Mouse (Mus musculus): ENCODE results near the gene Gtf2a1.
A peak's percentile ranks its signal among the peaks of the same experiment; 100 is the strongest.
"Not testable (repeated sequence)": the region's sequence is repeated elsewhere in the genome, so short reads cannot be mapped to it uniquely, and the experiment has no call there.

Gtf2a1 gene

DNA sequence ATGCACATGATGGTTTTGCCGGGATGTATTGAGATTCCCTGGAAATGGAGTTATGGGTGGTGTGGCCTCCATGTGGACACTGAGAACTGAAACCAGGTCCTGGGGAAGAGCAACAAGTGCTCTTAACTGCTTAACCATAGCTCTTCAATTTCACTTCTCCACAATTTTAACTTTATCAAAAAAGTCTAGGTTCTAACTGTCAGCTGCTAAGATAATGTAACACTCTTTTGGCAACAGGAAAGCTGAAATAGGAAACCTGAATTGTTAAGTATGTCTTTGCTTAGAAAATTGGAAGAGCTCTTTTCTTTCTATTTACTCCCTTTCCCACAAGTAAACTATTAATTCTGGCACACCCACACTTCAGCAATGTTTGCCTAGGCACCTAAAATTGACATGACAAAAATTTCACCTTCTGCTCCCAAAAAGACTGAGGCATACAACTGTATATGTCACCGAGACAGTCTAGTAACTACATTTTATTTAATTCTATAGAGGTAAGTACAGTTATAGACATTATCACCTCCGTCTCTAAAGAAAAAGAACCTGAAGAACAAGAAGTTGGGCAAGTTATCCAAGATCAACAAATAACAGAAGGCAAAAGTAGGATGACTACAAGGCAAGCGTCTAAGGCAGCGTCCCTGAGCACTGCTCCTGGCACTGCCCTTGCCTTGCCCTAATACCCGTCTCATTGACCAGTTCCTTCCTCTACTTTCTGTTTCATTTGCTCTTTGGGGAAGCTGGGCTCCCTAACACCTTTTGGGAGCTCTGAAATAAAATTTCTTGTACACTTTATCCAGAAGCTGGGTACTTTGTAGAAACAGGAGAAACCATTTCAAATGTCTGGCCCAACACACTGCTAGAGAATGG, 8.8 kb downstream of the Gtf2a1 start:
- no peak for DNase-seq (ENCODE audit: low read depth, low spot score)

DNA sequence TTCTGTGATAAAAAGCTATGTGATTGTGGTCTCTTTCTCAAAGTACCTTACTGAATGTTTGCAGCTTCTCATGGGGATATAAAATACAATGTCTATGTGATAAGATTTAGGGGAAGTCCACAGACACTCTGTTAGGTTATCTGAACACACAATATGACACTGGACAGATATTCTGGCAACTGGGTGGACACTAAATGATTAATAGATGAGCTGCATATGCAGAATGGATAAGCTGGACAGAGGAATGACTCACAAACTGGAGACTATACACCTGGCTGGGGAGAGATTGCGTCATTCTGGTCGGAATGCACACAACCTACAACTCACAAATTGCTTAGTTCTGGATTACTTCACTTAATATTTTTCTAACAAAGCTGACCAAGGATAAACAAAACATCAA, 10.6 kb downstream of the Gtf2a1 start:
- DNase-seq (ENCODE audit: low read depth, low spot score): no peak

DNA sequence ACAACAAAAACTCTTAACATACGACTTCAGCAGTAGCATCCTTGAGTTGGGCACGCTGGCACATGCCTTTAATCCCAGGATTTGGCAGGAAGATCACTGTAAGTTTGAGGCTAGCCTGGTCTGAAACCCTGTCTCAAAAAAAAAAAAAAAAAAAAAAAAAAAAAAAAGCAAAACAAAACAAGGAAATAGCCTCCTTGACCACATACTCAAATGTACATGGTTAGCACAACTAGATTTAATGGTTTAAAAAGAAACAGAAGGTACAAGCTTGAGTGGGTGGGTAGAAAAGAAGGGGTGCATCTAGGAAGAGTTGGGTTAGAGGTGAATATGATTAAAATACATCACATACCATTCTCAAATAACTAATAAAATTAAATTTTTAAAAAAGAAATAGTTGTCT, 18.6 kb downstream of the Gtf2a1 start:
- DNase-seq (ENCODE audit: low read depth, low spot score): no peak

DNA sequence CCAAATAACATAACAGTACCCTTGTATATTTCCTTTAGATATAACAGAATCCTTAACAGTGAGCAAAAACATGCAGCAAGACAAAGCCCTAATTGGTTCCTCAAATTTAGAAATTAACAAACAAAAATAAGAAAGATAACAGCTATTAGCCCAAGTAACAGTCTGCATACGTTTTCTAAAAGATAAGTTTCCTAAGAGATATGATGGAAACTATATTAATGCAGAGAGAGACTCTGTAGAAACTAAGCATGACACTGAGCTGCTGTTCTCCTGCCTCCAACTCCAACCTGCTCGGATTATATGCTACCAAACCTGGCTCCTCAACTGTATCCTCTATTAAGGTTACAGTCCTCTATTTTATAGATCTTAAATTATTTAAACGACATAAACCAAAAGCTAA, 21.0 kb downstream of the Gtf2a1 start:
- DNase-seq (ENCODE audit: low read depth, low spot score): no peak

DNA sequence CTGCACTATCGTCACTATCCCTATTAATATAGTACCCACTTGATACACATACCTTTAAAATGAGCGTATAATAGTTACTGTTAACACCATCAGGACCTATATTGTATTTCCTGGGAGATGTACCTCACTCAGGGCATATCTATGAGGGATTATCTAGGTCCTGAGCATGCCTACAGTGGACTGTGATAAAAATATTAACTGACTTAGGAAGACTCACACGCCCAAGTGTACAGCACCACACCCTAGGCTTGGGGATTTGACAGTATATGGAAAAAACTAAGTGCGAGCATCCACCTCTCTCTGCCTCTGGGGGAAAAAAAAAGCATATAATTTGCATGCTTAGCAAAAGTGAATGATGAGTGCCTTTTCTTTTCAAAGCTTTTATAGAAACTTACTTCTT, 23.1 kb downstream of the Gtf2a1 start:
- DNase-seq (ENCODE audit: low read depth, low spot score): no peak

DNA sequence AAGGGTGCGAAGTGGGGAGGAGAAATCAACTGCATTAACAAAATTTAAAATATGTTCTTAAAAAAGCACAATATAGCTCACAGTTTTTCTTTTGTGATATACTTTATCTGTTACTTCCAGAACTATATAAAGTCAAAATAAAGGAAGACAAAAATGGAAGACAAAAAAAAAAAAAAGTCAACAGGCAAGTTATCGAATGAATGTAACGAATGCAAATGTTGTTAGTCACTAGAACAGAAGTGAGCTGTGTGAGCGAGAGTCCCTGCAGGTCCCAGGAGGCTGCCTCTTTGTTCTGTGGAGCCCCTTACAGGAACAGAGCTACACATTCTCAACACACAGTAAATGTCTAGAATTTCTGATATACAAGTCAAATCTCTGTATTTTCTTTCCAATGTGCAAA, 32.1 kb downstream of the Gtf2a1 start:
- DNase-seq (ENCODE audit: low read depth, low spot score): not testable (repeated sequence)

DNA sequence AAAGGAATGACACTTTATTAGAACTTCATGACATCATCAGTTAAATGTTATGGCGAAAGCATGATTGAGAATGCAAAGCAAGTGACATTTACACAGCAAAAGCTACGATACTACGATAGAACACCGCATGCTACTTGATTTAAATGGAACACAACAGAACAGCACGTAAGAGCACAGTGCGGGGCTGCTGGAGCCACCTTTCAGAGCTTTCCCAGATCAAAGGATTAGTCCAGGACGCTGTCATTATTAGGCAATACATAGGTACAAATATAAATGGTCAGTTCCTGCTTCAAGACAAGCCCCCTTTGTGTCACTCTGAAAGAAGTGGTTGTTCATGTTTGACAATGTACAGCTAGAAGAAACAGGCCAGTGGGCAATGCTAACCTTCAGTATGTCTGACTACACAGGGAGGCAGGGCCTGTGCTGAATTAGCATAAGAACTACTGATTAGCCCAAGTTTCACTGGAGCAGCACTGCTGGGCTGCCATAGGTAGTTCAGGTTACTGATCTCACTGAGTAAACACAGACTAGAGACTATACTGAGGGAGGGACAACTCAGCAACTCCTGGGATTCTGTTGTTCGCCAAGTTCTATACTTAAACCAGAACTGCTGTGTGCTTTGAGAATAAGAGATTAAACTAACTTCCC, 32.8 kb downstream of the Gtf2a1 start:
- not testable (repeated sequence) for DNase-seq (ENCODE audit: low read depth, low spot score)

DNA sequence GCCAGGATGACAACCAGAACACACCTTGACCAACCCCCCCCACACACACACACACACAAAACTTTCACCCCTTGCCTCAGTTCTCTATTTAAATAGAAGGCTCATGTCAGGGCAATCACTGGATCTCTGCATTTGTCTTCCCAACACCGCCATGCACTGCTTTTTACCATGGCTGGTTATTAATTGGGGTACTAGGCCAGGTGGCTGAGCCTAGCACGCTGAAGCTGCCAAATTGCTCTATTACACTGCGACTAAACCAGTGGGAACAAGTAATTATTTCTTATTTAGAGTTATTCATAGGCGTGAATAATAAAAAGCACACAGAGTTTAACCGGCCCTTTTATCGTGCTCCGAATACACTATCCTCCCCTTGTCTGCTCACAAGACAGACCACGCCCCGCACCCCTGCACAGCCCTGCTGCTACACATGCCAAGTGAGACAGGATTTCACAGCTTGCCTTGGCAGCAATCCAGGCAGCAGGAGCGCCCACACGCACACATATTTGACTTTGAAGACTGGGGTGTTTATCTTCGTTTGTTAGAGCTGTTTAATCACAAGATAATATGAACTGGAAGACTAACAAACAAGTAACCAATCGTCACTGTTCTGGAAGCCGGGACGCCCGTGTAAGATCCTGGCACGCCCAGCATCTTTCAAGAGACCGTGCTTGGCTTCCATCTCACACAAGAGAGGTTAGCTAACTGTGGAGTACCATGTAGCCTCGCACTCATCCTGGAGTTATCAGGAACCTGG, 38.3 kb downstream of the Gtf2a1 start:
- DNase-seq (ENCODE audit: low read depth, low spot score): peak; percentile 16

DNA sequence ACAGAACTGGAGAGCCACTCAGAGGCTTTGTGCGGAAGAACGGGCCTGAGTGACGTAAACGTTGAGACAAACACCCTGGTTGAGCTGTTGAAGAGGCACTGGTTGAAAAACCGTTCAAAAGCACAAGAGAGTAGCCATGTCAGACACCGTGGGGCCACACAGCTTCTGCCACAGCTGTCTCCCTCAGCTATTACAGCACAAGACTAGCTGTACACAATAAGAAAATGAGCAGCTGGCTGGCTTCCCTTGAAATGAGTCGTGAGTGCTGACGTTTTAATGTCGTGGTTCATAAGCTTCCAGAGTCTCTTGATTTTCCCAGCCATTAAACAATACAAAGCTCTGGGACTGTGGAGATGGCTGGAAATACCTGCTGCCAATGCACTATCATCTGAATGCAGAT, 40.8 kb downstream of the Gtf2a1 start:
- DNase-seq (ENCODE audit: low read depth, low spot score): no peak

DNA sequence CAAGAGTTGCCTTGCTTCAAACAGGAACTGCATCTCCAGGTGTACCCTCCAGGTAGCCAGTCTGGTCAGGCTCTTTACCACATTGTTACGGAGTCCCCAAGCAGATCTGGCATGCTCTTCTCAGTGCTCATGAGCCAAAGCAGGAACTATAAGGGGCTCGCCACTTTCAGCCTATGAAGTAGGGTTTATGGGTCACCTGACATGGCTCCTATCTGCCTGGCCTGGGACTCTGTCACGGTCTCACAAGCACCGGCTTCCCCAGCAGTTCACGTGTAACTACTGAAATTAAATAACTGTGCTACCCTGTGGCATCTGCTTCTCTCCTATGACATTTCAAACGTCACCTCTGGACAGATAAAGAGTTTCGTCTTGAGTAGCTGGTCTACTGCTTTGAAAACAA, 50.1 kb downstream of the Gtf2a1 start:
- DNase-seq (ENCODE audit: low read depth, low spot score): no peak

DNA sequence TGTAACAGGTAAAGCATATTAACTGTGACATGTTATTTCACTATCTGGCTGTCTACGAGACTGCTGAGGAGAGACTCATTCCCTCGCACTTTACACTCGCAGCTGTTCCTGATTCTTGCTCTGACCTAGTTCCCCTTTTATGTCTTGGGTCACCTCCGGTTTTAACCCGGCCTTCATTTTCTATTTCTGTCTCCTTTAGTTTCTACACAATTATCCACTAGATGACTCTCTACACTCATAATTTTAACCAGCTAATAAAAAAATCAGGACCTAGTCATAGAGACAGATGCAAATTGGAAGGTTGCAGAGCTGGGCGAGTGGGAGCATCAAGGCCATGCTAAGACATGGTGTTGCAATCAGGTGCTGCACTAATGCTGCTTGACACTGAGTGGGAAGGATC, 55.8 kb downstream of the Gtf2a1 start:
- no peak for DNase-seq (ENCODE audit: low read depth, low spot score)

DNA sequence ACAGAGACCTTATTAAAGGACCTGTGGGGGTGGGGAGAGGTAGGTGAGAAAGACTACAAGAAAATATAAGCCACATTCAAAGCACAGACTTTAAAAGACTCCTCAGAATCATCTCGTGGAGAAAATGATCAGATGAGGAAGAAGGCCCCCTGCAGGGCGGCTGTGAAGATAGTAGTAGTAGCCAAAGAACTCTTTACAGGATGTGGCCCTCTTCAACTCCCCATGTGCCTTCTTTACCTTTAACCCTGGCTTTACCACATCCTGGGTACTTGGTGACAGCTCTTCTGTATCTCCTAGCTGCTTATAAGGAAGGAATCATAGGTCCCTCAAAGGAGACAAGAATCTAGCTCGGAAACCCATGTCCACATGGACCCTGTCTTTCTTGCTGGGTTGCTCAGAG, 66.7 kb downstream of the Gtf2a1 start:
- no peak for DNase-seq (ENCODE audit: low read depth, low spot score)

DNA sequence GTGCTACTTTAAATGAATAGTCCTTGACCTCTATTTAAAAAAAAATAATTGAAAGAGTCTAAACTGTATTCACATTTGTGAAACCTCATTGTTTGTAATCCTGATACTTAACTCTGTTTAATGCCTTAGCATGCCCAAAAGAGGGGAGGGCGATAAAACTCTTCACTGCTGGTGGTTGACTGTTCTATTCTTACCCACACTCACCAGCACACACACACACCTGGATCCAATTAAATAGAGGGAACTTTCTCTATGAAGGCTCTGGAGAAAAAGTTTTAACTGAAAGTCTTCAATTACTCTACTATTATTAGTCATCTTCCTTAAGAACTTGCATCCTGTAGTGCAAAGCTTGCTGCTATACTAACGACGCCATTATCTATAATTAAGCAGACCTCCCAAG, 72.5 kb downstream of the Gtf2a1 start:
- DNase-seq (ENCODE audit: low read depth, low spot score): no peak

DNA sequence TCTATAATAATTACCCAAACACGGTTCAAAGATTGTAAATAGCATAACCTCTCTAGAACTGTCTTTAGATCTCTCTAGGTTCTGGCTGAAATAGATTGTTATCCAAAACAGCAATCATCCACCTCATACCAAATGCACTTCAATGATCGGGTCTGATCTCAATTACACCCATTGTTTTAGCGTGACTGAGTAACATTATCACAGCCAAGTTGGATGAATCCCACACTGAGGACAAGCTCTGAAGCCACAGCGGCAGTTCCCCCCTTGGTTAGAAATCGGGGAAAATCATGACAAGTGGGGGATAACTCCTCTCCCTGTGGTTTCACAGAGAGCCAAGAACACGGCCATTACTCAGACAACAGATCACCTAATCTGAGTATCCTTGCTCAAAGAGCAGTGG, 76.3 kb downstream of the Gtf2a1 start:
- DNase-seq (ENCODE audit: low read depth, low spot score): no peak

DNA sequence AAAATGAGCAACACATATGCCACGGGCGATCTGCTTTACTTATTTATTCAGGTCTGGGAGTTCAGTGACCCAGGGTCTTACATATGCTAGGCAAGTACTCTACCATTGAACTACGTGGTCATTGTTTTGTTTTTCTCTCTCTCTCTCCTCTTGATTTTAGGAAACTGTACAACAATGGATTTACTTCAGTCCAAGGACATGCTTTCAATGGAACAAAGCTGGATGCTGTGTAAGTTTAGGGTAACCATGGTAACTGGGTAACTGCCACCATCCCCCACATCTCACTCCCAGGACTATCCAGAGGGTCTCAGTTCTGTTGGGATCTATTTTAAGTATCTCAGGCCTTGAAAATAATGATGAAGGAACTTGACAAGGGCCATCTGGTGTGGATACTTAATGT, 78.5 kb downstream of the Gtf2a1 start:
- DNase-seq (ENCODE audit: low read depth, low spot score): peak; percentile 34

All from ES-CJ7 (cell line).